Mouse (Mus musculus) heart, embryonic 11.5 days (tissue): ENCODE data around the gene S100a4. TPM values are rescaled to one million over a fixed set of nuclear protein-coding genes. Genes with fewer than 3 reads are reported as not detected.

Experiments used
- ATAC-seq: fragments of 200-750 bp; cut with Nextera tagmentation; replicated peaks from 2 replicates; pipeline ENCODE4 v1.8.0; 2017; ENCODE audit warnings: moderate library complexity; ENCODE audit not compliant: insufficient number of reproducible peaks, low FRiP score, low TSS enrichment
- H3K27ac ChIP-seq: fragments of 300-500 bp; sonication (generic); 2 replicates; pipeline ENCODE4 v1.5.1; 2014; ENCODE audit warnings: mild to moderate bottlenecking, low read depth, low read length
- H3K27me3 ChIP-seq: fragments of 300-500 bp; sonication (generic); 2 replicates; pipeline ENCODE4 v1.6.1; 2014; ENCODE audit warnings: mild to moderate bottlenecking, low read length, mixed read lengths; ENCODE audit not compliant: control insufficient read depth, insufficient read depth
- H3K36me3 ChIP-seq: fragments of 300-500 bp; sonication (generic); 2 replicates; pipeline ENCODE4 v1.6.1; 2014; ENCODE audit warnings: mild to moderate bottlenecking, low read length, moderate library complexity, mixed read lengths; ENCODE audit not compliant: control insufficient read depth, insufficient read depth
- H3K4me1 ChIP-seq: fragments of 300-500 bp; sonication (generic); 2 replicates; pipeline ENCODE4 v1.6.1; 2014; ENCODE audit warnings: low read length; ENCODE audit not compliant: control insufficient read depth, insufficient read depth
- H3K4me2 ChIP-seq: fragments of 300-500 bp; sonication (generic); 2 replicates; pipeline ENCODE4 v1.6.1; 2014; ENCODE audit warnings: mild to moderate bottlenecking, moderate library complexity
- H3K4me3 ChIP-seq: fragments of 300-500 bp; sonication (generic); 2 replicates; pipeline ENCODE4 v1.5.1; 2014; ENCODE audit warnings: low read depth, low read length
- H3K9ac ChIP-seq: fragments of 300-500 bp; sonication (generic); 2 replicates; pipeline ENCODE4 v1.6.1; 2014; ENCODE audit warnings: mild to moderate bottlenecking, low read depth, low read length, moderate library complexity
- H3K9me3 ChIP-seq: fragments of 300-500 bp; sonication (generic); replicated peaks from 2 replicates; pipeline ENCODE4 v1.6.1; 2016; ENCODE audit warnings: low read length; ENCODE audit not compliant: control insufficient read depth
- WGBS: fragments of 180-500 bp; shearing (Covaris S2); extraction: QIAGEN DNeasy Blood & Tissue Kit; methylation state at CpG from one replicate; pipeline ENCODE4 v1.1.7; 2014; ENCODE audit not compliant: insufficient replicate concordance; 5-methylcytosine and 5-hydroxymethylcytosine counted together
- polyA plus RNA-seq: library from polyadenylated mRNA; unstranded; fragments of >200 nt; fragmentation: Nextera tagmentation; extraction: Ambion mirVana; gene quantifications from 2 replicates; pipeline ENCODE4 v1.2.1, GENCODE M21; 2014

Gene S100a4
- polyA plus RNA-seq, 1 experiment from 2014 or later: 3.5 TPM

GRCm38 (mm10) chr3:90617586-90617985, 14.0 kb downstream of the S100a4 start:
- no peaks in the 10 kb centered on the region for H3K27me3 ChIP-seq
- H3K4me3 ChIP-seq: no peak overlapping the region
- H3K9ac ChIP-seq: no peak overlapping the region
- 0 out of 2 replicates have a peak, but pooled peaks cover 5% of the 10 kb centered on the region for H3K4me1 ChIP-seq
- no peaks in the 10 kb centered on the region for H3K36me3 ChIP-seq
- H3K4me2 ChIP-seq: no peak overlapping the region
- 11% methylated on average over 1 of the region's 1 CpGs for WGBS
- H3K27ac ChIP-seq: no peak overlapping the region
- ATAC-seq: no peak
- H3K9me3 ChIP-seq: no peaks in the 10 kb centered on the region

GRCm38 (mm10) chr3:90621552-90621951, 18.0 kb downstream of the S100a4 start:
- ATAC-seq: no peak
- whole genome bisulfite sequencing: 43% methylated on average over 7 of the region's 7 CpGs
- no peak overlapping the region for H3K9ac ChIP-seq

GRCm38 (mm10) chr3:90623435-90624071, 20.0 kb downstream of the S100a4 start:
- no peak overlapping the region for H3K4me2 ChIP-seq
- H3K27ac ChIP-seq: no peak overlapping the region
- H3K9ac ChIP-seq: no peak overlapping the region
- 23% methylated on average over 2 of the region's 2 CpGs for WGBS
- H3K36me3 ChIP-seq: no peaks in the 10 kb centered on the region
- H3K9me3 ChIP-seq: no peaks in the 10 kb centered on the region
- no peaks in the 10 kb centered on the region for H3K27me3 ChIP-seq
- H3K4me3 ChIP-seq: no peak overlapping the region
- no peaks in the 10 kb centered on the region for H3K4me1 ChIP-seq
- no peak for ATAC-seq

More at GRCm38 (mm10) chr3:90621552-90621951, 18.0 kb downstream of the S100a4 start:
- H3K4me2 ChIP-seq: no peak overlapping the region
- H3K9me3 ChIP-seq: no peaks in the 10 kb centered on the region
- H3K4me3 ChIP-seq: no peak overlapping the region
- no peak overlapping the region for H3K27ac ChIP-seq
- no peaks in the 10 kb centered on the region for H3K27me3 ChIP-seq
- H3K36me3 ChIP-seq: no peaks in the 10 kb centered on the region
- H3K4me1 ChIP-seq: no peaks in the 10 kb centered on the region

- H3K4me3 ChIP-seq: no peak overlapping the region
- no peaks in the 10 kb centered on the region for H3K36me3 ChIP-seq
- no peak overlapping the region for H3K4me2 ChIP-seq
- no peaks in the 10 kb centered on the region for H3K27me3 ChIP-seq
- H3K9ac ChIP-seq: no peak overlapping the region
- H3K9me3 ChIP-seq: no peaks in the 10 kb centered on the region
- 71% methylated on average over 5 of the region's 5 CpGs for WGBS
- ATAC-seq: no peak
- no peak overlapping the region for H3K27ac ChIP-seq
- H3K4me1 ChIP-seq: no peaks in the 10 kb centered on the region
These were observed 21.9 kb downstream of the S100a4 start for GRCm38 (mm10) chr3:90625496-90625895.

- WGBS: 68% methylated on average over 9 of the region's 9 CpGs
- Histone ChIP-seq H3K4me3 (no peak overlapping the region), H3K9ac (no peak overlapping the region), H3K27me3 (no peaks in the 10 kb centered on the region), H3K36me3 (no peaks in the 10 kb centered on the region), H3K27ac (no peak overlapping the region), H3K9me3 (no peaks in the 10 kb centered on the region), H3K4me2 (no peak overlapping the region), H3K4me1 (no peaks in the 10 kb centered on the region)
- no peak for ATAC-seq
These were observed 22.9 kb downstream of the S100a4 start for GRCm38 (mm10) chr3:90626266-90627021.

GRCm38 (mm10) chr3:90627366-90627765, 23.8 kb downstream of the S100a4 start:
- WGBS: 89% methylated on average over 5 of the region's 5 CpGs
- Histone ChIP-seq H3K4me3 (no peak overlapping the region), H3K36me3 (no peaks in the 10 kb centered on the region), H3K27ac (no peak overlapping the region), H3K27me3 (no peaks in the 10 kb centered on the region), H3K4me2 (no peak overlapping the region), H3K9ac (no peak overlapping the region), H3K9me3 (no peaks in the 10 kb centered on the region), H3K4me1 (no peaks in the 10 kb centered on the region)
- ATAC-seq: no peak

GRCm38 (mm10) chr3:90627807-90628206, 24.2 kb downstream of the S100a4 start:
- WGBS: 53% methylated on average over 4 of the region's 4 CpGs
- Histone ChIP-seq H3K27me3 (no peaks in the 10 kb centered on the region), H3K9me3 (no peaks in the 10 kb centered on the region), H3K36me3 (no peaks in the 10 kb centered on the region), H3K4me2 (no peak overlapping the region), H3K27ac (no peak overlapping the region), H3K4me1 (no peaks in the 10 kb centered on the region), H3K4me3 (no peak overlapping the region), H3K9ac (no peak overlapping the region)
- no peak for ATAC-seq

GRCm38 (mm10) chr3:90629298-90629697, 25.7 kb downstream of the S100a4 start:
- 67% methylated on average over 2 of the region's 2 CpGs for WGBS
- H3K4me2 ChIP-seq: no peak overlapping the region
- H3K9ac ChIP-seq: no peak overlapping the region
- no peaks in the 10 kb centered on the region for H3K4me1 ChIP-seq
- ATAC-seq: no peak
- no peaks in the 10 kb centered on the region for H3K9me3 ChIP-seq
- no peaks in the 10 kb centered on the region for H3K36me3 ChIP-seq
- no peaks in the 10 kb centered on the region for H3K27me3 ChIP-seq
- H3K27ac ChIP-seq: no peak overlapping the region
- H3K4me3 ChIP-seq: no peak overlapping the region

- Histone ChIP-seq H3K4me2 (no peak overlapping the region), H3K4me1 (no peaks in the 10 kb centered on the region), H3K9ac (no peak overlapping the region), H3K27me3 (no peaks in the 10 kb centered on the region), H3K9me3 (no peaks in the 10 kb centered on the region), H3K36me3 (no peaks in the 10 kb centered on the region), H3K27ac (no peak overlapping the region), H3K4me3 (no peak overlapping the region)
- WGBS: 60% methylated on average over 2 of the region's 2 CpGs
- ATAC-seq: no peak
These were observed 28.4 kb downstream of the S100a4 start for GRCm38 (mm10) chr3:90631984-90632383.
